Mouse (Mus musculus): Measurements from ENCODE around the gene Fbxo5. TPM values are rescaled to one million over a fixed set of nuclear protein-coding genes. Genes with fewer than 3 reads are reported as not detected.

Fbxo5 gene
- polyA plus RNA-seq, 1 experiment, result 1.4 TPM

DNA sequence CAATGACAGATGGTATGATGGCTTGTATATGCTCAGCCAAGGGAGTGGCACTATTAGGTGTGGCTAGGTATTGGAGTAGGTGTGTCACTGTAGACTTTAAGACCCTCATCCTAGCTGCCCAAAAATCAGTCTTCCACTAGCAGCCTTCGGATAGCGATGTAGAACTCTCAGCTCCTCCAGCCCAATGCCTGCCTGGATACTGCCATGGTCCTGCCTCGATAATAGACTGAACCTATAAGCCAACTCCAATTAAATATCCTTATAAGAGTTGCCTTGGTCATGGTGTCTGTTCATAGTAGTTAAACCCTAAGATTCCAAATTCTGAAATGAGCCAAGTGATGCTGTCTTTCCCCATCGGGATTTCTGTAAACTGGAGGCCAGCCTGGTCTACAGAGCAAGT is 7.3 kb downstream of the Fbxo5 start:
- Histone ChIP-seq H3K4me1 (ENCODE audit: control insufficient read depth, insufficient read depth, low read length) (no peaks in the 10 kb centered on the region), H3K4me3 (ENCODE audit: insufficient read depth, low read length) (no peak overlapping the region), H3K27ac (ENCODE audit: insufficient read depth, low read length) (no peak overlapping the region)
- TF ChIP-seq POLR2A (IDR thresholded peaks at IDR 0.05; ENCODE audit: extremely low read depth, insufficient read depth, low read length) (no peak), CTCF (IDR thresholded peaks at IDR 0.05; ENCODE audit: extremely low read depth, insufficient read depth, low read length) (no peak)

DNA sequence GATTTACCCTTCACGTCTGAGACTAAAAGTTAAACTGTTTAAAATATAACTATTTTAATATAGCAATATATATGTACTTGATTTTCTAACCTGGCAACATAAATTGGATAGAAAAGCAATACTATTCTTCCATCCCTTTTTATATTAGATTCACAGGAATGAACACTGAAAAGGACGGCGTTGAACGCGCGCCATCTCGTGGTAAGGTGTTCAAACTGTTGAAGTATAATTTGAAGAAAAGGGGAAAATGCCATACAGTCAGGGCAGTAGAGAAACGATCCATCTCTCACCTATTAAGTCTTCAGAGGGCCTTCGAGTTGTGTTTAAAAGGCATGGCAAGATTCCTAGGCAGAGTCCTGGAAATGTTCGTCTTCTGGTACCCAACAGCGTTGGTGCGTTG is 14.7 kb downstream of the Fbxo5 start:
- TF ChIP-seq POLR2A (IDR thresholded peaks at IDR 0.05; ENCODE audit: extremely low read depth, insufficient read depth, low read length), result no peak
- peak; percentile 66 for TF ChIP-seq CTCF (IDR thresholded peaks at IDR 0.05; ENCODE audit: extremely low read depth, insufficient read depth, low read length)
- no peaks in the 10 kb centered on the region for H3K4me1 ChIP-seq (ENCODE audit: control insufficient read depth, insufficient read depth, low read length)
- no peak overlapping the region for H3K4me3 ChIP-seq (ENCODE audit: insufficient read depth, low read length)
- H3K27ac ChIP-seq (ENCODE audit: insufficient read depth, low read length), result no peak overlapping the region

DNA sequence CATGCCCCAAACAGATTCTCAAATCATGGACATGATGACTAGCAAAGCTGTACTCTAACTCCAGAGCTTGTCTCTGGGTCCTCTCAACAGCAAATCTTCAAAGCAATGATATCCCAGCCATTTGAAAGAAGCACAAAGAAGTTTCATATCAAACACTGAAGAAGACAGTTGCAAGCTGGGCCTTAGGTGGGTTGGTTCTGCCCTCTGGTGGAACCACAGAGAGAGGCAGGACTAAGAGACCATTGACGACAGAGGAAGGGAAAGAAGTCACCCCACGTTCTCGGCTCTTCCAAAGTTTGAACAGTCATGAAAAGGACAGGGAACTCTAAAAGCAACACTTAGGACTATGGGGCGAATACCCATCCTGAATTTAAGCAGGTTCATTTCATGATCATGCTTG is 18.5 kb downstream of the Fbxo5 start:
- no peak overlapping the region for H3K27ac ChIP-seq (ENCODE audit: insufficient read depth, low read length)
- TF ChIP-seq POLR2A (IDR thresholded peaks at IDR 0.05; ENCODE audit: extremely low read depth, insufficient read depth, low read length) (no peak), CTCF (IDR thresholded peaks at IDR 0.05; ENCODE audit: extremely low read depth, insufficient read depth, low read length) (peak; percentile 80)
- H3K4me3 ChIP-seq (ENCODE audit: insufficient read depth, low read length), result no peak overlapping the region
- no peaks in the 10 kb centered on the region for H3K4me1 ChIP-seq (ENCODE audit: control insufficient read depth, insufficient read depth, low read length)

Other genes starting within 250 kb of the Fbxo5 start
- gene Myct1, start 211.8 kb downstream of the Fbxo5 start, polyA plus RNA-seq (2012; rRNA removed), result 0.61 and 0.78 TPM in 2 replicates
- 60.7 and 64.8 TPM in 2 replicates for gene Vip, start 166.4 kb downstream of the Fbxo5 start, polyA plus RNA-seq (2012; rRNA removed)
- 6.6 and 7.0 TPM in 2 replicates for gene Mtrf1l, start 18.3 kb upstream of the Fbxo5 start, polyA plus RNA-seq (2012; rRNA removed)
- 21.1 and 22.9 TPM in 2 replicates for gene Rgs17, start 116.8 kb upstream of the Fbxo5 start, polyA plus RNA-seq (2012; rRNA removed)

All from cortical plate, adult 2 months (tissue).